Mouse (Mus musculus) thymus, adult 2 months (tissue): ENCODE results near the gene Macrod2. TPM values are rescaled to one million over a fixed set of nuclear protein-coding genes. Genes with fewer than 3 reads are reported as not detected.

Experiments used
- DNase-seq: peaks from one replicate; pipeline ENCODE4 v3.0.0; 2021
- H3K27ac ChIP-seq: fragments of 200-500 bp; 2 replicates; pipeline ENCODE4 v1.5.1; 2012; ENCODE audit warnings: low read length, control low read depth; ENCODE audit not compliant: control insufficient read depth, insufficient read depth
- H3K27me3 ChIP-seq: fragments of 200-500 bp; 2 replicates; pipeline ENCODE4 v1.6.1; 2012; ENCODE audit warnings: mild to moderate bottlenecking, low read length, moderate library complexity, mixed read lengths; ENCODE audit not compliant: control insufficient read depth, insufficient read depth
- H3K36me3 ChIP-seq: fragments of 200-500 bp; 2 replicates; pipeline ENCODE4 v1.6.1; 2012; ENCODE audit warnings: mild to moderate bottlenecking, low read length, moderate library complexity; ENCODE audit not compliant: control insufficient read depth, insufficient read depth
- H3K4me1 ChIP-seq: fragments of 200-500 bp; replicated peaks from 2 replicates; pipeline ENCODE4 v1.6.1; 2012; ENCODE audit warnings: low read length; ENCODE audit not compliant: control insufficient read depth, insufficient read depth
- H3K4me3 ChIP-seq: fragments of 200-500 bp; 2 replicates; pipeline ENCODE4 v1.5.1; 2012; ENCODE audit warnings: mild to moderate bottlenecking, low read length, control low read depth, moderate library complexity; ENCODE audit not compliant: control insufficient read depth, insufficient read depth
- CTCF ChIP-seq: fragments of 200-500 bp; IDR thresholded peaks from 2 replicates; pipeline ENCODE4 v1.5.1; 2012; ENCODE audit warnings: mild to moderate bottlenecking, control low read depth, low read length, moderate library complexity, borderline replicate concordance; ENCODE audit not compliant: control insufficient read depth, poor library complexity, insufficient read depth; ENCODE audit errors: extremely low read depth
- POLR2A ChIP-seq: fragments of 200-500 bp; IDR thresholded peaks from 2 replicates; pipeline ENCODE4 v1.6.1; 2012; ENCODE audit warnings: mild to moderate bottlenecking, low read length, control low read depth, moderate library complexity; ENCODE audit not compliant: control insufficient read depth, poor library complexity, insufficient read depth; ENCODE audit errors: extremely low read depth
- WGBS: fragments of 180-500 bp; shearing (Covaris S2); methylation state at CpG from one replicate; pipeline ENCODE4 v1.1.7; 2018; 5-methylcytosine and 5-hydroxymethylcytosine counted together
- polyA plus RNA-seq: library from polyadenylated mRNA; depleted of rRNA; stranded (reverse); fragments of >200 nt; gene quantifications from 2 replicates; pipeline ENCODE4 v1.2.3, GENCODE M21; 2012

Macrod2 gene
- polyA plus RNA-seq, 1 experiment, result 2.3 TPM

GRCm38 (mm10) chr2:141449078-141449680 is 1054.1 kb downstream of the Macrod2 start:
- no peak for TF ChIP-seq POLR2A
- TF ChIP-seq CTCF, result no peak
- 59% methylated on average over 2 of the region's 2 CpGs for WGBS
- no peak overlapping the region for H3K27ac ChIP-seq
- no peaks in the 10 kb centered on the region for H3K36me3 ChIP-seq
- no peak overlapping the region for H3K4me3 ChIP-seq
- no peaks in the 10 kb centered on the region for H3K4me1 ChIP-seq
- no peaks in the 10 kb centered on the region for H3K27me3 ChIP-seq
- no peak for DNase-seq

- no peak for DNase-seq
- H3K4me3 ChIP-seq, result no peak overlapping the region
- no peak overlapping the region for H3K27ac ChIP-seq
- WGBS, result 98% methylated on average over 1 of the region's 1 CpGs
- TF ChIP-seq POLR2A (no peak), CTCF (no peak)
- no peaks in the 10 kb centered on the region for H3K36me3 ChIP-seq
- H3K4me1 ChIP-seq, result no peaks in the 10 kb centered on the region
- no peaks in the 10 kb centered on the region for H3K27me3 ChIP-seq
Measured at GRCm38 (mm10) chr2:141463946-141464345, 1068.8 kb downstream of the Macrod2 start.

GRCm38 (mm10) chr2:141472791-141473190 is 1077.7 kb downstream of the Macrod2 start:
- WGBS, result 98% methylated on average over 1 of the region's 1 CpGs
- Histone ChIP-seq H3K4me3 (no peak overlapping the region), H3K27ac (no peak overlapping the region), H3K27me3 (no peaks in the 10 kb centered on the region), H3K4me1 (no peaks in the 10 kb centered on the region), H3K36me3 (no peaks in the 10 kb centered on the region)
- DNase-seq, result no peak
- TF ChIP-seq CTCF (no peak), POLR2A (no peak)

GRCm38 (mm10) chr2:141477585-141477984 is 1082.5 kb downstream of the Macrod2 start:
- no peak overlapping the region for H3K4me3 ChIP-seq
- TF ChIP-seq POLR2A (no peak), CTCF (no peak)
- no peak for DNase-seq
- 90% methylated on average over 3 of the region's 3 CpGs for WGBS
- no peaks in the 10 kb centered on the region for H3K27me3 ChIP-seq
- no peaks in the 10 kb centered on the region for H3K36me3 ChIP-seq
- no peak overlapping the region for H3K27ac ChIP-seq
- no peaks in the 10 kb centered on the region for H3K4me1 ChIP-seq

- no peak for TF ChIP-seq POLR2A
- TF ChIP-seq CTCF, result no peak
- DNase-seq, result no peak
- Histone ChIP-seq H3K27ac (no peak overlapping the region), H3K27me3 (no peaks in the 10 kb centered on the region), H3K36me3 (no peaks in the 10 kb centered on the region), H3K4me3 (no peak overlapping the region), H3K4me1 (no peaks in the 10 kb centered on the region)
- WGBS, result 89% methylated on average over 3 of the region's 3 CpGs
Measured at GRCm38 (mm10) chr2:141490518-141490917, 1095.4 kb downstream of the Macrod2 start.

- Histone ChIP-seq H3K27me3 (no peaks in the 10 kb centered on the region), H3K36me3 (no peaks in the 10 kb centered on the region), H3K4me1 (no peaks in the 10 kb centered on the region), H3K27ac (no peak overlapping the region), H3K4me3 (no peak overlapping the region)
- WGBS, result 95% methylated on average over 3 of the region's 3 CpGs
- DNase-seq, result no peak
- no peak for TF ChIP-seq CTCF
- no peak for TF ChIP-seq POLR2A
Measured at GRCm38 (mm10) chr2:141505451-141505850, 1110.3 kb downstream of the Macrod2 start.

GRCm38 (mm10) chr2:141507929-141508897 is 1113.1 kb downstream of the Macrod2 start:
- no peak for TF ChIP-seq CTCF
- TF ChIP-seq POLR2A, result no peak
- Histone ChIP-seq H3K36me3 (no peaks in the 10 kb centered on the region), H3K4me3 (no peak overlapping the region), H3K27me3 (no peaks in the 10 kb centered on the region), H3K4me1 (no peaks in the 10 kb centered on the region), H3K27ac (no peak overlapping the region)
- WGBS, result 86% methylated on average over 9 of the region's 9 CpGs
- DNase-seq, result no peak
